Mouse (Mus musculus) G1E (cell line): Measurements from ENCODE around the gene Mier2.

Experiments
- CTCF ChIP-seq: IDR thresholded peaks from 2 replicates; pipeline ENCODE4 v1.5.1; 2012; ENCODE audit warnings: low read depth, low read length, inconsistent platforms, mixed read lengths
- GATA1 ChIP-seq: IDR thresholded peaks from 2 replicates; pipeline ENCODE4 v1.6.1; 2012; ENCODE audit warnings: borderline replicate concordance, low read length, inconsistent platforms, mixed read lengths
- GATA2 ChIP-seq: IDR thresholded peaks from 2 replicates; pipeline ENCODE4 v1.6.1; 2012; ENCODE audit warnings: low read depth, low read length, inconsistent platforms, borderline replicate concordance
- POLR2AphosphoS5 ChIP-seq: IDR thresholded peaks from 2 replicates; pipeline ENCODE4 v1.6.1; 2012; ENCODE audit warnings: low read depth, low read length, inconsistent platforms; ENCODE audit not compliant: insufficient replicate concordance
- TAL1 ChIP-seq: conservative IDR thresholded peaks from 2 replicates; pipeline ENCODE4 v1.6.1; 2012; ENCODE audit warnings: low read depth, low read length, inconsistent platforms, mixed read lengths

DNA sequence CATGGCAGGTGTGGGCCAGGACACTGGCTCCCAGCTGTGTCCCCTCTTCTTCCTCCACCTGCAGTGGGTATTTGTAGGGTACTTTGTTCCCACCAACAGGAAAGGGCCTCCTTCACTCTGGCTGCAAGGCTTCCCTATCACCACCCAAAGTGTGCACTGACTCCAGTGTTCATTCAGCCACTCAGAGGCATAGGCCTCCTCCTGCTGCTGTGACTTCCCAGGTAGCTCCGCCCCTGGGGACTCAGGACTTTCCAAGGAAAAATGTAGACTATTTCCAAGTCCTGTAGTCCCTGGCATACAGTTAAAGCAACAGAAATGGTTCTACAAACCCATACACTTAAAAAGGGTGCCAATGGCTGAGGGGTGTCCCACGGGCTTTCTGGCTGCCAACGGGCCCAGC lies 22.3 kb downstream of the Mier2 start:
- TF ChIP-seq CTCF (no peak), POLR2AphosphoS5 (no peak), GATA1 (no peak), TAL1 (no peak), GATA2 (no peak)
